Mouse (Mus musculus) left cerebral cortex, adult 2 months (tissue): ENCODE results near the gene Abhd5. TPM values are rescaled to one million over a fixed set of nuclear protein-coding genes. Genes with fewer than 3 reads are reported as not detected.

Experiments
- DNase-seq, 2 experiments: peaks; one replicate each; pipeline ENCODE4 v3.0.0; 2021 to 2022; ENCODE audit warnings: low spot score in 2 of 2, mixed read lengths in 1 of 2; ENCODE audit errors: extremely low spot score in 1 of 2
- H3K27ac ChIP-seq: fragments of 200-600 bp; 2 replicates; pipeline ENCODE4 v1.8.1; 2022
- H3K4me3 ChIP-seq: fragments of 200-600 bp; 2 replicates; pipeline ENCODE4 v1.8.1; 2022
- CTCF ChIP-seq: fragments of 200-600 bp; IDR thresholded peaks from 2 replicates; pipeline ENCODE4 v1.8.1; 2022; ENCODE audit warnings: antibody characterized with exemption, mild to moderate bottlenecking, moderate library complexity
- intact Hi-C: fragments of 180-260 bp; cut with DNase I; formaldehyde crosslinking; loops from one replicate; pipeline ENCODE4 v1.15.1; 2025
- total RNA-seq, 2 experiments: library from RNA; stranded (reverse); gene quantifications; 2 replicates each; pipeline ENCODE4 v1.2.3; 2021

Gene Abhd5
- total RNA-seq, 2 experiments from 2014 or later: 17.1 to 19.3 TPM

- H3K27ac ChIP-seq: no peak overlapping the region
- intact Hi-C loops: loop anchor here (1.0 to 5.0 kb wide), 4 partner anchors 36 to 308 kb away; no protein-coding TSS in a partner anchor
- no peak overlapping the region for H3K4me3 ChIP-seq
- TF ChIP-seq CTCF: peak; percentile 87
- DNase-seq: peak; percentile 78 to 81
Observed at GRCm38 (mm10) chr9:122420772-122421764, 69.7 kb downstream of the Abhd5 start.

- no peak for TF ChIP-seq CTCF
- intact Hi-C loops: loop anchor here (1.0 to 5.0 kb wide), 5 partner anchors 35 to 307 kb away; no protein-coding TSS in a partner anchor
- DNase-seq: peak; percentile 55 to 59
- H3K27ac ChIP-seq: 0 out of 2 replicates have a peak overlapping the region, but pooled peaks have one; percentile 30
- H3K4me3 ChIP-seq: no peak overlapping the region
Observed at GRCm38 (mm10) chr9:122421911-122422310, 70.5 kb downstream of the Abhd5 start.

- intact Hi-C loops: loop anchor here (1.0 to 5.0 kb wide), 2 partner anchors 35 to 150 kb away; no protein-coding TSS in a partner anchor
- Histone ChIP-seq H3K4me3 (no peak overlapping the region), H3K27ac (0 out of 2 replicates have a peak overlapping the region, but pooled peaks have one; percentile 30)
- TF ChIP-seq CTCF: no peak
- DNase-seq: peak; percentile 41 to 60
Observed at GRCm38 (mm10) chr9:122422706-122423105, 71.3 kb downstream of the Abhd5 start.

GRCm38 (mm10) chr9:122423146-122423545, 71.7 kb downstream of the Abhd5 start:
- DNase-seq: no peak
- TF ChIP-seq CTCF: peak; percentile 51
- H3K27ac ChIP-seq: no peak overlapping the region
- no peak overlapping the region for H3K4me3 ChIP-seq
- intact Hi-C loops: loop anchor here (5.0 kb wide), 1 partner anchor 34 kb away; no protein-coding TSS in a partner anchor

GRCm38 (mm10) chr9:122424941-122425608, 73.7 kb downstream of the Abhd5 start:
- TF ChIP-seq CTCF: peak; percentile 51
- no peak overlapping the region for H3K27ac ChIP-seq
- H3K4me3 ChIP-seq: no peak overlapping the region
- intact Hi-C loops: loop anchor here (5.0 kb wide), 1 partner anchor 32 kb away; no protein-coding TSS in a partner anchor
- DNase-seq: no peak

GRCm38 (mm10) chr9:122429058-122429649, 77.7 kb downstream of the Abhd5 start:
- DNase-seq: no peak
- no peak for TF ChIP-seq CTCF
- intact Hi-C loops: no loop called here
- no peak overlapping the region for H3K4me3 ChIP-seq
- no peak overlapping the region for H3K27ac ChIP-seq

- Histone ChIP-seq H3K27ac (no peak overlapping the region), H3K4me3 (no peak overlapping the region)
- DNase-seq: no peak
- TF ChIP-seq CTCF: no peak
- intact Hi-C loops: no loop called here
Observed at GRCm38 (mm10) chr9:122429685-122430084, 78.3 kb downstream of the Abhd5 start.

Other genes with a start within 250 kb of the Abhd5 start
- gene Snrk, start 234.3 kb upstream of the Abhd5 start, total RNA-seq: 100 to 1,000 TPM; 113 to 129 TPM
- 10 to 100 TPM; 25.8 to 27.4 TPM for gene Ano10, start 57.2 kb upstream of the Abhd5 start, total RNA-seq